Mouse (Mus musculus): ENCODE data around the gene Sptssa. TPM values are rescaled to one million over a fixed set of nuclear protein-coding genes. Genes with fewer than 3 reads are reported as not detected.

Sptssa gene
- polyA plus RNA-seq (2012; rRNA removed), result 94.1 and 94.4 TPM in 2 replicates

DNA sequence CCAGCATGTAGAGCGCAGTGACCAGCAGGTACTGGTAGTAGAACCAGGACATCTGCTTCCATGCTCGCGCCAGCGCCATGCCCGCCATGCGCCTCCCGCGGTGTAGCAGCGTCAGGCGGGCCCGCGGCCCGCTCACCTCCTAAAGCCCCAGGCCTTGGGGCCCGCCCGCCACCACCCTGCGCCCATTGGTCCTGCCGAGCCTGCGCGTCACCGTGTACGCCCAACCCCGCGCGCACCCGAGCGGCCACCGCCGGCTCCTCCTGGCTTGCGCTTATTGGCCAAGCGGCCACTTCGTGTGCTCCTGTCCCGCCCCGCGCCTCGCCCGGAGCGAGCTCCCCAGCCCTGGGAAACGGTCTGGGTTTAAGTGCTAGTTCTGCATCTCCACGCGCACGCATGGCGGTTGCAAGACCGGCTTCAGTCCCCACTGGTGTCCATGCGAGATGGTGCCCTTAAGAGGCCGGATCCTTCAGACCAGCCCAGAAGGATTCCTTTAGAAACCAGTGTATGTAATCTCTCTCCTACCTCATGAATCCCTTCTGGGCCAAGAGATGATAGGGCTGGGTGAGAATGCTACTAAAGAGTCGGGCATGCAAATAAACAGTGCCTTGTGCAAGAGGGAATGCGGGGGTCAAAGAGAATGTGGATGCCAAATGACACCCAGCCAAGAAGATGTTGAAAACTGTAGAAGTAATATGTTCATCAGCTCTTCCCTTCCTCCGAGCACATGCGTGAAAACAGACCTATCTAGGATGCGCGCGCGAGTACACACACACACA is at the start of gene Sptssa:
TSS of gene Sptssa (minus strand) at position 178 of the 776 bp plus-strand sequence.

GRCm38 (mm10) chr12:54695511-54696241 is 39.3 kb upstream of the Sptssa start, which contains the start of gene Eapp:
TSS of gene Eapp (minus strand) at chr12:54695897.

Other genes starting within 250 kb of the Sptssa start
- gene Eapp, start 39.3 kb upstream of the Sptssa start, polyA plus RNA-seq (2012; rRNA removed), result 25.6 and 27.7 TPM in 2 replicates
- gene Snx6, start 139.1 kb upstream of the Sptssa start, polyA plus RNA-seq (2012; rRNA removed), result 96.8 and 98.9 TPM in 2 replicates
- gene Cfl2, start 206.3 kb upstream of the Sptssa start, polyA plus RNA-seq (2012; rRNA removed), result 90.0 and 105 TPM in 2 replicates